Mouse (Mus musculus): ENCODE data around the gene Ints5. TPM values are rescaled to one million over a fixed set of nuclear protein-coding genes. Genes with fewer than 3 reads are reported as not detected.

Ints5 gene
- polyA plus RNA-seq, 1 experiment: 48.0 TPM

GRCm38 (mm10) chr19:8928689-8929223, 36.0 kb downstream of the Ints5 start:
- peak overlapping the region; percentile 51 for H3ac ChIP-seq (ENCODE audit: control insufficient read depth, insufficient read length, low read depth)
- H3K79me3 ChIP-seq (ENCODE audit: low read depth): peaks cover 12% of the 10 kb centered on the region
- H3K27me3 ChIP-seq (ENCODE audit: control insufficient read depth, insufficient read depth, insufficient read length): no peaks in the 10 kb centered on the region
- H3K4me3 ChIP-seq (ENCODE audit: insufficient read depth, poor library complexity, severe bottlenecking): peak overlapping the region; percentile 59
- H3K79me2 ChIP-seq (ENCODE audit: control insufficient read depth, insufficient read depth): peaks cover 26% of the 10 kb centered on the region
- peaks cover 16% of the 10 kb centered on the region for H3K36me3 ChIP-seq (ENCODE audit: control insufficient read depth, insufficient read depth)
- TF ChIP-seq MYOD1 (IDR thresholded peaks at IDR 0.05; ENCODE audit: control insufficient read depth, insufficient read length, low read depth): no peak
- no peak for TF ChIP-seq CEBPB (IDR thresholded peaks at IDR 0.05; ENCODE audit: low read depth)
- no peak for TF ChIP-seq MAX (IDR thresholded peaks at IDR 0.05)
- TF ChIP-seq CTCF (IDR thresholded peaks at IDR 0.05; ENCODE audit: control insufficient read depth, insufficient read depth, insufficient read length): no peak
- no peak for TF ChIP-seq FOSL1 (IDR thresholded peaks at IDR 0.05; ENCODE audit: insufficient read depth, low read length, poor library complexity, severe bottlenecking)

- Histone ChIP-seq H3K79me3 (ENCODE audit: low read depth) (peaks cover 10% of the 10 kb centered on the region), H3K36me3 (ENCODE audit: control insufficient read depth, insufficient read depth) (peaks cover 14% of the 10 kb centered on the region), H3K4me3 (ENCODE audit: insufficient read depth, poor library complexity, severe bottlenecking) (peak within 1 kb of the TSS; percentile 59), H3K27me3 (ENCODE audit: control insufficient read depth, insufficient read depth, insufficient read length) (no peaks in the 10 kb centered on the region), H3ac (ENCODE audit: control insufficient read depth, insufficient read length, low read depth) (peak within 1 kb of the TSS; percentile 73), H3K79me2 (ENCODE audit: control insufficient read depth, insufficient read depth) (peaks cover 19% of the 10 kb centered on the region)
- no peak for TF ChIP-seq FOSL1 (IDR thresholded peaks at IDR 0.05; ENCODE audit: insufficient read depth, low read length, poor library complexity, severe bottlenecking)
- TF ChIP-seq CEBPB (IDR thresholded peaks at IDR 0.05; ENCODE audit: low read depth): no peak
- TF ChIP-seq CTCF (IDR thresholded peaks at IDR 0.05; ENCODE audit: control insufficient read depth, insufficient read depth, insufficient read length): peak; percentile 66
Observed at GRCm38 (mm10) chr19:8929224-8930088, 36.7 kb downstream of the Ints5 start, which contains the start of the genes Rom1 and Eml3. Rom1 (minus strand) TSS chr19:8929356. Eml3 (plus strand) TSS chr19:8929552.

GRCm38 (mm10) chr19:8930117-8930516, 37.3 kb downstream of the Ints5 start:
- TF ChIP-seq USF1 (IDR thresholded peaks at IDR 0.05; ENCODE audit: low read depth) (no peak), FOSL1 (IDR thresholded peaks at IDR 0.05; ENCODE audit: insufficient read depth, low read length, poor library complexity, severe bottlenecking) (no peak), MYOD1 (IDR thresholded peaks at IDR 0.05; ENCODE audit: control insufficient read depth, insufficient read length, low read depth) (no peak)
- peak overlapping the region; percentile 59 for H3K4me3 ChIP-seq (ENCODE audit: insufficient read depth, poor library complexity, severe bottlenecking)
- peaks cover 19% of the 10 kb centered on the region for H3K36me3 ChIP-seq (ENCODE audit: control insufficient read depth, insufficient read depth)
- peaks cover 10% of the 10 kb centered on the region for H3K79me3 ChIP-seq (ENCODE audit: low read depth)
- no peaks in the 10 kb centered on the region for H3K27me3 ChIP-seq (ENCODE audit: control insufficient read depth, insufficient read depth, insufficient read length)
- H3K79me2 ChIP-seq (ENCODE audit: control insufficient read depth, insufficient read depth): peaks cover 17% of the 10 kb centered on the region
- peak overlapping the region; percentile 73 for H3ac ChIP-seq (ENCODE audit: control insufficient read depth, insufficient read length, low read depth)

- peak overlapping the region; percentile 73 for H3ac ChIP-seq (ENCODE audit: control insufficient read depth, insufficient read length, low read depth)
- H3K79me3 ChIP-seq (ENCODE audit: low read depth): peaks cover 10% of the 10 kb centered on the region
- no peaks in the 10 kb centered on the region for H3K27me3 ChIP-seq (ENCODE audit: control insufficient read depth, insufficient read depth, insufficient read length)
- H3K4me3 ChIP-seq (ENCODE audit: insufficient read depth, poor library complexity, severe bottlenecking): no peak overlapping the region
- H3K36me3 ChIP-seq (ENCODE audit: control insufficient read depth, insufficient read depth): peaks cover 25% of the 10 kb centered on the region
- TF ChIP-seq FOSL1 (IDR thresholded peaks at IDR 0.05; ENCODE audit: insufficient read depth, low read length, poor library complexity, severe bottlenecking): no peak
- TF ChIP-seq USF1 (IDR thresholded peaks at IDR 0.05; ENCODE audit: low read depth): no peak
- no peak for TF ChIP-seq CTCF (IDR thresholded peaks at IDR 0.05; ENCODE audit: control insufficient read depth, insufficient read depth, insufficient read length)
- no peak for TF ChIP-seq MAX (IDR thresholded peaks at IDR 0.05)
- TF ChIP-seq MYOD1 (IDR thresholded peaks at IDR 0.05; ENCODE audit: control insufficient read depth, insufficient read length, low read depth): no peak
- TF ChIP-seq CEBPB (IDR thresholded peaks at IDR 0.05; ENCODE audit: low read depth): no peak
- TF ChIP-seq MYOG (IDR thresholded peaks at IDR 0.05; ENCODE audit: control insufficient read depth, extremely low read depth, insufficient read length): no peak
- H3K79me2 ChIP-seq (ENCODE audit: control insufficient read depth, insufficient read depth): peaks cover 17% of the 10 kb centered on the region
Observed at GRCm38 (mm10) chr19:8930771-8931170, 38.0 kb downstream of the Ints5 start.

- Histone ChIP-seq H3K4me3 (ENCODE audit: insufficient read depth, poor library complexity, severe bottlenecking) (no peak overlapping the region), H3K36me3 (ENCODE audit: control insufficient read depth, insufficient read depth) (peaks cover 59% of the 10 kb centered on the region), H3K27me3 (ENCODE audit: control insufficient read depth, insufficient read depth, insufficient read length) (no peaks in the 10 kb centered on the region), H3ac (ENCODE audit: control insufficient read depth, insufficient read length, low read depth) (no peak overlapping the region), H3K79me2 (ENCODE audit: control insufficient read depth, insufficient read depth) (peaks cover 7% of the 10 kb centered on the region), H3K79me3 (ENCODE audit: low read depth) (peaks cover 1% of the 10 kb centered on the region)
- TF ChIP-seq MYOD1 (IDR thresholded peaks at IDR 0.05; ENCODE audit: control insufficient read depth, insufficient read length, low read depth) (no peak), USF1 (IDR thresholded peaks at IDR 0.05; ENCODE audit: low read depth) (no peak), MYOG (IDR thresholded peaks at IDR 0.05; ENCODE audit: control insufficient read depth, extremely low read depth, insufficient read length) (no peak), MAX (IDR thresholded peaks at IDR 0.05) (no peak), CTCF (IDR thresholded peaks at IDR 0.05; ENCODE audit: control insufficient read depth, insufficient read depth, insufficient read length) (no peak), FOSL1 (IDR thresholded peaks at IDR 0.05; ENCODE audit: insufficient read depth, low read length, poor library complexity, severe bottlenecking) (no peak), CEBPB (IDR thresholded peaks at IDR 0.05; ENCODE audit: low read depth) (no peak)
Observed at GRCm38 (mm10) chr19:8936736-8937135, 43.9 kb downstream of the Ints5 start.
